8 mouse cellular contexts compared by ENCODE assay signal in the genomic region with DNA sequence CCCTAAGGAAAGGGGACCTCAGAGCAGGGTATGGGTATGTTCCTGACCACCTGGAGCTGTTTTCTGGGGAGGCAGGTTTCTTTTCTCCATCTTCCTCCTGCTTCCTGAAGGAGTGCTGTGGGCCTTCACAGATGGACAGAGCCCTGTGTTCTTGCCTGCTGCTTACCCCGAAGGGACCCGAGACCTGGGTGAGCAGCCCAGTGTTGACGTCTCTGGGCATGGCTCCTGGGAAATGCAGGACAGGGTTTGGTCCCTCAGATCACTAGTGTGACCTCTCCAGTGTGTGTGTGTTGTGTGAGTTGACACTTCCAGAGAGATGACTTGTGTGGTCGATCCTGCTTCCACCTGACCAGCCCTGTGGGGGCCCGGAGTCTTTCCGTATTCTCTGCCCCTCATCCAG. TPM values are rescaled to one million over a fixed set of nuclear protein-coding genes. Genes with fewer than 3 reads are reported as not detected.
DNase-seq lines count a peak whose midpoint lies in the region; ATAC-seq and TF ChIP-seq lines count a peak whose summit lies in the region.

No protein-coding gene starts in this region.

- no peaks in the 10 kb centered on the region for H3K9me3 ChIP-seq in heart, embryonic 13.5 days
- H3K9me3 ChIP-seq in hindbrain, embryonic 12.5 days (replicated peaks), result no peaks in the 10 kb centered on the region
- H3K9me3 ChIP-seq in midbrain, embryonic 13.5 days, result no peaks in the 10 kb centered on the region

- ATAC-seq in heart, embryonic 13.5 days (ENCODE audit: extremely low read depth, insufficient number of reproducible peaks, low FRiP score, low TSS enrichment), result no peak
- ATAC-seq in hindbrain, embryonic 12.5 days (ENCODE audit: low FRiP score), result no peak
- ATAC-seq in midbrain, embryonic 13.5 days, result no peak

- no peak for TF ChIP-seq POLR2A in cortical plate, adult 2 months (IDR thresholded peaks at IDR 0.05; ENCODE audit: extremely low read depth, insufficient read depth, low read length)

- H3K4me1 ChIP-seq in heart, embryonic 13.5 days, result peaks cover 24% of the 10 kb centered on the region
- peaks cover 1% of the 10 kb centered on the region; the same call in 1 of the 2 replicates for H3K4me1 ChIP-seq in cortical plate, adult 2 months (ENCODE audit: control insufficient read depth, insufficient read depth, low read length)
- H3K4me1 ChIP-seq in hindbrain, embryonic 12.5 days, result peaks cover 26% of the 10 kb centered on the region
- peaks cover 46% of the 10 kb centered on the region for H3K4me1 ChIP-seq in midbrain, embryonic 13.5 days (replicated peaks)

- no peak for TF ChIP-seq CTCF in cortical plate, adult 2 months (IDR thresholded peaks at IDR 0.05; ENCODE audit: extremely low read depth, insufficient read depth, low read length)

- DNase-seq in heart, postnatal 36 days, result no peak
- DNase-seq in spleen, postnatal 10 days (ENCODE audit: low spot score in 2 of 2), result no peak
- no peak for DNase-seq in right cerebral cortex, adult 18-20 months
- no peak for DNase-seq in testis, postnatal 10 days (ENCODE audit: low spot score)

- no peaks in the 10 kb centered on the region; the same call in 1 of the 2 replicates for H3K36me3 ChIP-seq in heart, embryonic 13.5 days
- 0 out of 2 replicates have a peak, but pooled peaks cover 4% of the 10 kb centered on the region for H3K36me3 ChIP-seq in hindbrain, embryonic 12.5 days
- H3K36me3 ChIP-seq in midbrain, embryonic 13.5 days, result peaks cover 18% of the 10 kb centered on the region

- no peak overlapping the region for H3K27ac ChIP-seq in heart, embryonic 13.5 days (replicated peaks)
- no peak overlapping the region for H3K27ac ChIP-seq in cortical plate, adult 2 months (ENCODE audit: insufficient read depth, low read length)
- no peak overlapping the region; the same call in 1 of the 2 replicates for H3K27ac ChIP-seq in hindbrain, embryonic 12.5 days
- H3K27ac ChIP-seq in midbrain, embryonic 13.5 days, result no peak overlapping the region

- intact Hi-C loops in heart, postnatal 36 days (cut with DNase I), result no loop called here

- peak overlapping the region; percentile 90 for H3K9ac ChIP-seq in heart, embryonic 13.5 days
- H3K9ac ChIP-seq in hindbrain, embryonic 12.5 days, result peak overlapping the region; percentile 95
- peak overlapping the region; percentile 95 for H3K9ac ChIP-seq in midbrain, embryonic 13.5 days (replicated peaks)

- peak overlapping the region; percentile 82 for H3K4me3 ChIP-seq in heart, embryonic 13.5 days
- H3K4me3 ChIP-seq in cortical plate, adult 2 months (ENCODE audit: insufficient read depth, low read length), result peak overlapping the region; percentile 63; the same call in 1 of the 2 replicates
- peak overlapping the region; percentile 91 for H3K4me3 ChIP-seq in hindbrain, embryonic 12.5 days
- peak overlapping the region; percentile 90 for H3K4me3 ChIP-seq in midbrain, embryonic 13.5 days (replicated peaks)

- WGBS in heart, embryonic 13.5 days, result 88% methylated on average over 6 of the region's 6 CpGs
- 91% methylated on average over 6 of the region's 6 CpGs for WGBS in hindbrain, embryonic 12.5 days
- 95% methylated on average over 6 of the region's 6 CpGs for WGBS in midbrain, embryonic 13.5 days

- peaks cover 50% of the 10 kb centered on the region for H3K27me3 ChIP-seq in heart, embryonic 13.5 days (replicated peaks)
- H3K27me3 ChIP-seq in hindbrain, embryonic 12.5 days, result peaks cover 42% of the 10 kb centered on the region
- H3K27me3 ChIP-seq in midbrain, embryonic 13.5 days, result peaks cover 38% of the 10 kb centered on the region

- peak overlapping the region; percentile 98 for H3K4me2 ChIP-seq in heart, embryonic 13.5 days
- H3K4me2 ChIP-seq in hindbrain, embryonic 12.5 days (replicated peaks), result peak overlapping the region; percentile 99
- H3K4me2 ChIP-seq in midbrain, embryonic 13.5 days (replicated peaks), result peak overlapping the region; percentile 96

RNA-seq across cellular contexts. Expression of gene Cep170b, which starts 3.2 kb away (rescaled TPM):
- polyA plus RNA-seq in heart, embryonic 13.5 days (2015; fragmentation: Nextera tagmentation; extraction: Ambion mirVana), result 4.0 and 4.3 TPM in 2 replicates
- 10 to 100 TPM in 1 of 2 experiments, 1 to 10 TPM in 1; 9.2 to 11.3 TPM for total RNA-seq in heart, postnatal 36 days (2021)
- polyA plus RNA-seq in cortical plate, adult 2 months (2012; rRNA removed), result 129 and 131 TPM in 2 replicates
- polyA plus RNA-seq in hindbrain, embryonic 12.5 days (2016; fragmentation: Nextera tagmentation; extraction: Ambion mirVana), result 28.3 and 28.5 TPM in 2 replicates
- 20.2 and 22.0 TPM in 2 replicates for polyA plus RNA-seq in midbrain, embryonic 13.5 days (2015; fragmentation: Nextera tagmentation; extraction: Ambion mirVana)

RNA-seq across cellular contexts. Expression of gene Pld4, which starts 37.0 kb away (rescaled TPM):
- polyA plus RNA-seq in heart, embryonic 13.5 days (2015; fragmentation: Nextera tagmentation; extraction: Ambion mirVana), result 5.5 and 7.0 TPM in 2 replicates
- 1 to 10 TPM; 6.1 to 8.9 TPM for total RNA-seq in heart, postnatal 36 days (2021)
- polyA plus RNA-seq in cortical plate, adult 2 months (2012; rRNA removed), result 16.3 and 18.9 TPM in 2 replicates
- 5.0 and 5.4 TPM in 2 replicates for polyA plus RNA-seq in hindbrain, embryonic 12.5 days (2016; fragmentation: Nextera tagmentation; extraction: Ambion mirVana)
- polyA plus RNA-seq in midbrain, embryonic 13.5 days (2015; fragmentation: Nextera tagmentation; extraction: Ambion mirVana), result 5.2 and 6.4 TPM in 2 replicates

RNA-seq across cellular contexts. Expression of gene Zbtb42, which starts 44.8 kb away (rescaled TPM):
- polyA plus RNA-seq in heart, embryonic 13.5 days (2015; fragmentation: Nextera tagmentation; extraction: Ambion mirVana), result 5.8 and 6.2 TPM in 2 replicates
- total RNA-seq in heart, postnatal 36 days (2021), result 1 to 10 TPM; 4.7 to 5.7 TPM
- polyA plus RNA-seq in cortical plate, adult 2 months (2012; rRNA removed), result 1.3 and 1.7 TPM in 2 replicates
- 5.8 and 7.5 TPM in 2 replicates for polyA plus RNA-seq in hindbrain, embryonic 12.5 days (2016; fragmentation: Nextera tagmentation; extraction: Ambion mirVana)
- 2.8 and 3.3 TPM in 2 replicates for polyA plus RNA-seq in midbrain, embryonic 13.5 days (2015; fragmentation: Nextera tagmentation; extraction: Ambion mirVana)

RNA-seq across cellular contexts. Expression of gene Akt1, which starts 48.8 kb away (rescaled TPM):
- 59.2 and 66.6 TPM in 2 replicates for polyA plus RNA-seq in heart, embryonic 13.5 days (2015; fragmentation: Nextera tagmentation; extraction: Ambion mirVana)
- 100 to 1,000 TPM; 184 to 212 TPM for total RNA-seq in heart, postnatal 36 days (2021)
- 168 and 178 TPM in 2 replicates for polyA plus RNA-seq in cortical plate, adult 2 months (2012; rRNA removed)
- polyA plus RNA-seq in hindbrain, embryonic 12.5 days (2016; fragmentation: Nextera tagmentation; extraction: Ambion mirVana), result 154 and 156 TPM in 2 replicates
- polyA plus RNA-seq in midbrain, embryonic 13.5 days (2015; fragmentation: Nextera tagmentation; extraction: Ambion mirVana), result 55.9 and 61.1 TPM in 2 replicates
